Mouse (Mus musculus): ENCODE results near the gene Ppp1r27.

GRCm38 (mm10) chr11:120575940-120576339, 25.0 kb upstream of the Ppp1r27 start:
- no peak for TF ChIP-seq CTCF (IDR thresholded peaks at IDR 0.05; ENCODE audit: insufficient read depth, low read length)
- no peak for TF ChIP-seq POLR2A (IDR thresholded peaks at IDR 0.05; ENCODE audit: borderline replicate concordance, extremely low read depth, low read depth, low read length)

Measured in lung, adult 2 months (tissue).